In genomic region chr10:17725037-17725584, GRCm38 (mm10) we compare ENCODE assay signal across 8 mouse cellular contexts. TPM values are rescaled to one million over a fixed set of nuclear protein-coding genes. Genes with fewer than 3 reads are reported as not detected.
A peak's percentile ranks its signal among the peaks of the same experiment; 100 is the strongest.
DNase-seq lines count a peak whose midpoint lies in the region; ATAC-seq lines count a peak whose summit lies in the region.

No protein-coding gene starts in this region.

- no peaks in the 10 kb centered on the region for H3K36me3 ChIP-seq in forebrain, embryonic 11.5 days (ENCODE audit: control insufficient read depth, insufficient read depth, low read length)
- H3K36me3 ChIP-seq in limb, embryonic 10.5 days = peaks cover 14% of the 10 kb centered on the region

- H3K9ac ChIP-seq in forebrain, embryonic 11.5 days (ENCODE audit: low read length) = peak overlapping the region; percentile 39; the same call in 1 of the 2 replicates

- H3K4me1 ChIP-seq in forebrain, embryonic 11.5 days (replicated peaks; ENCODE audit: control insufficient read depth, insufficient read depth, low read length) = peaks cover 6% of the 10 kb centered on the region; the same call in 1 of the 2 replicates
- peaks cover 52% of the 10 kb centered on the region for H3K4me1 ChIP-seq in limb, embryonic 10.5 days

- no peak for ATAC-seq in forebrain, embryonic 11.5 days (replicated peaks; ENCODE audit: low FRiP score)
- no peak for ATAC-seq in megakaryocyte progenitor cell, adult 5-6 weeks (replicated peaks; ENCODE audit: poor library complexity)

- H3K9me3 ChIP-seq in forebrain, embryonic 11.5 days (ENCODE audit: control insufficient read depth, low read length) = no peaks in the 10 kb centered on the region
- no peaks in the 10 kb centered on the region for H3K9me3 ChIP-seq in limb, embryonic 10.5 days (replicated peaks)

- 21% methylated on average over 8 of the region's 8 CpGs for WGBS in forebrain, embryonic 11.5 days
- WGBS in limb, embryonic 10.5 days = 24% methylated on average over 8 of the region's 8 CpGs

- peak; percentile 8 for DNase-seq in cerebellum, adult 11-12 months
- DNase-seq in cerebellum, adult 11 months = no peak
- peak; percentile 47 for DNase-seq in 3T3-L1 (ENCODE audit: low read depth, low spot score)
- DNase-seq in forebrain, embryonic 11.5 days (ENCODE audit: low spot score) = no peak
- no peak for DNase-seq in limb, embryonic 10.5 days (ENCODE audit: low spot score)
- DNase-seq in retina, adult 2 months (ENCODE audit: low read depth, low spot score) = peak; percentile 26
- DNase-seq in left cerebral cortex, postnatal 14 days (ENCODE audit: low spot score in 2 of 2) = no peak

- intact Hi-C loops in left cerebral cortex, postnatal 14 days (cut with DNase I) = loop anchor here (5.0 to 10.0 kb wide), 3 partner anchors 490 to 1088 kb away; no protein-coding TSS in a partner anchor

- no peak overlapping the region for H3K27ac ChIP-seq in forebrain, embryonic 11.5 days (ENCODE audit: low read depth, low read length)
- H3K27ac ChIP-seq in limb, embryonic 10.5 days = peak overlapping the region; percentile 96; the same call in 1 of the 2 replicates

- peak overlapping the region; percentile 87 for H3K4me3 ChIP-seq in forebrain, embryonic 11.5 days (ENCODE audit: low read depth, low read length)
- peak overlapping the region; percentile 96 for H3K4me3 ChIP-seq in limb, embryonic 10.5 days

- H3K4me2 ChIP-seq in forebrain, embryonic 11.5 days (ENCODE audit: low read depth, low read length, severe bottlenecking) = peak overlapping the region; percentile 78

- no peaks in the 10 kb centered on the region for H3K27me3 ChIP-seq in forebrain, embryonic 11.5 days (ENCODE audit: control insufficient read depth, insufficient read depth, low read length)
- no peaks in the 10 kb centered on the region for H3K27me3 ChIP-seq in limb, embryonic 10.5 days (ENCODE audit: low read depth, poor library complexity, severe bottlenecking)

RNA-seq across cellular contexts. Expression of gene Cited2, which starts 2.1 kb away (rescaled TPM):
- 62.9 and 64.9 TPM in 2 replicates for polyA plus RNA-seq in forebrain, embryonic 11.5 days (2014; fragmentation: Nextera tagmentation; extraction: Ambion mirVana)
- 49.9 and 52.4 TPM in 2 replicates for polyA plus RNA-seq in limb, embryonic 10.5 days (2016; fragmentation: Nextera tagmentation; extraction: Ambion mirVana)
- 10 to 100 TPM; 38.9 to 41.6 TPM for total RNA-seq in left cerebral cortex, postnatal 14 days (2021)
- 195 and 231 TPM in 2 replicates for total RNA-seq in megakaryocyte progenitor cell, adult 5-6 weeks (2015)
- 49.9 and 57.5 TPM in 2 replicates for total RNA-seq in megakaryocyte progenitor cell, adult 5-6 weeks (2017)

Comparison
In these comparisons a context has a peak if more than half of its experiments do, and no peak if none do; other contexts are left out.
1. DNase-seq: peak in cerebellum, adult 11-12 months (single experiment), 3T3-L1 (single experiment) and retina, adult 2 months (single experiment); none in cerebellum, adult 11 months (single experiment), forebrain, embryonic 11.5 days (single experiment), limb, embryonic 10.5 days (single experiment) and left cerebral cortex, postnatal 14 days (0 of 2).